Mouse (Mus musculus) megakaryocyte progenitor cell, adult 5-6 weeks (primary cell): ENCODE data around the gene Scn3b. TPM values are rescaled to one million over a fixed set of nuclear protein-coding genes. Genes with fewer than 3 reads are reported as not detected.
A peak's percentile ranks its signal among the peaks of the same experiment; 100 is the strongest.

Experiments used
- ATAC-seq: replicated peaks from 2 replicates; pipeline ENCODE4 v1.8.0; 2016; ENCODE audit warnings: mild to moderate bottlenecking, moderate TSS enrichment, inconsistent platforms; ENCODE audit not compliant: poor library complexity
- total RNA-seq, 2 experiments: library from RNA; stranded (forward) in 1 of 2; stranded (reverse) in 1 of 2; fragments of 157-497, 149-512 nt in 1 of 2; fragments of 200-1000 nt in 1 of 2; gene quantifications; 2 replicates each; pipeline versions ENCODE4 v1.2.3 to v1.2.4; 2015 to 2017

Scn3b gene
- total RNA-seq, 2 experiments from 2014 or later: not detected

- peak; percentile 81 for ATAC-seq
These were observed 64.8 kb downstream of the Scn3b start for GRCm38 (mm10) chr9:40333649-40334396.

- ATAC-seq: no peak
These were observed 65.6 kb downstream of the Scn3b start for GRCm38 (mm10) chr9:40334617-40335016.

GRCm38 (mm10) chr9:40336701-40337100 is 67.7 kb downstream of the Scn3b start:
- ATAC-seq: no peak

- ATAC-seq: no peak
These were observed 68.3 kb downstream of the Scn3b start for GRCm38 (mm10) chr9:40337131-40337820.

GRCm38 (mm10) chr9:40339578-40339977 is 70.6 kb downstream of the Scn3b start:
- no peak for ATAC-seq

Other genes with a start within 250 kb of the Scn3b start
- gene Olfr981, start 247.8 kb upstream of the Scn3b start, total RNA-seq (2015): not detected in 2 replicates
- not detected in 2 replicates for gene Olfr981, start 247.8 kb upstream of the Scn3b start, total RNA-seq (2017)
- gene Olfr982, start 195.4 kb upstream of the Scn3b start, total RNA-seq (2015): not detected in 2 replicates
- gene Olfr982, start 195.4 kb upstream of the Scn3b start, total RNA-seq (2017): not detected in 2 replicates
- not detected in 2 replicates for gene Olfr983, start 175.6 kb upstream of the Scn3b start, total RNA-seq (2015)
- gene Olfr983, start 175.6 kb upstream of the Scn3b start, total RNA-seq (2017): not detected in 2 replicates
- not detected in 2 replicates for gene Olfr984, start 155.0 kb upstream of the Scn3b start, total RNA-seq (2015)
- not detected in 2 replicates for gene Olfr984, start 155.0 kb upstream of the Scn3b start, total RNA-seq (2017)
- not detected in 2 replicates for gene Olfr985, start 139.0 kb upstream of the Scn3b start, total RNA-seq (2015)
- gene Olfr985, start 139.0 kb upstream of the Scn3b start, total RNA-seq (2017): not detected in 2 replicates
- not detected in 2 replicates for gene Tmem225, start 121.1 kb upstream of the Scn3b start, total RNA-seq (2015)
- gene Tmem225, start 121.1 kb upstream of the Scn3b start, total RNA-seq (2017): not detected in 2 replicates
- gene Olfr986, start 88.3 kb upstream of the Scn3b start, total RNA-seq (2015): not detected in 2 replicates
- not detected in 2 replicates for gene Olfr986, start 88.3 kb upstream of the Scn3b start, total RNA-seq (2017)
- gene Zfp202, start 76.9 kb upstream of the Scn3b start, total RNA-seq (2015): 3.0 and 4.6 TPM in 2 replicates
- gene Zfp202, start 76.9 kb upstream of the Scn3b start, total RNA-seq (2017): 2.3 and 4.9 TPM in 2 replicates